Mouse (Mus musculus): ENCODE results near the gene Cyp3a59.
"Not testable (repeated sequence)": the region's sequence is repeated elsewhere in the genome, so short reads cannot be mapped to it uniquely, and the experiment has no call there.

Cyp3a59 gene

DNA sequence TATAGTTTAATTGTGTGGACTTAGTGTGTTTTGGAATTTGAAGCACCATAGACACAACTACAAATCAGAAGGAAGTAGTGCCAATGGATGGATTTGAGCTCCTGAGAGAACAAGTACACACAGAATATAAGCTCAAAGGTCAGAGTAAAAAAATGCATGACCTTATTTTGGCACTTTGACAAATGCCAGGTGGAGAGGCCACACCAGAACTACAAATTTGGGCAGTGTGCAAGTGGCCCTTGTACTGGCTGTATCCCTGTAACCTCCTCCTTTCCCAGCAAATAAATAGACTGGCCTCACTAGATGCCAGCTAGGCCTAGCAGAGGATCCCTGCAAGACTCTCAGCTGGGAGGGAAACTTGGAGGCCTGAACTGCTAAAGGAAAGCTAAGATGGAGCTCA is at the start of gene Cyp3a59:
Gene Cyp3a59 (plus strand): TSS at position 313 of the 400 bp plus-strand sequence.
- not testable (repeated sequence) for DNase-seq

DNA sequence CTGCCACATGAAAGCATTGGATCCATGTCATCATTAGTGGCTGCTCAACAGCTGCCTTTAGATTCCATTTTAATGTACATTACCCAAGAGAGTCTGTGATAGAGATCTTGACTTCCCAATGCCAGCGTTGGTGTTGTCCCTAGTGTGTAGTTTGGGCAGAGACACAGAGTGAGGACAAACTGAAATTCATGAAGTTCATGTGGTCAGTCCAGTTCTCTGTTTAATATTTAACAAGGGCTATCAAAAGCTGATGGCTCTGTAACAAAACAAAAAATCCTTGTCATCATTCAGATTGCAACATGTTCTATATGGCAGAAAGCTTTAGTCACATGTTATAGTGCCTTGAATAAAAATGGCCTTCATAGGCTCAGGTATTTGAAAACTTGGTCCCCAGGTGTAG is 9.0 kb upstream of the Cyp3a59 start:
- no peak for DNase-seq

DNA sequence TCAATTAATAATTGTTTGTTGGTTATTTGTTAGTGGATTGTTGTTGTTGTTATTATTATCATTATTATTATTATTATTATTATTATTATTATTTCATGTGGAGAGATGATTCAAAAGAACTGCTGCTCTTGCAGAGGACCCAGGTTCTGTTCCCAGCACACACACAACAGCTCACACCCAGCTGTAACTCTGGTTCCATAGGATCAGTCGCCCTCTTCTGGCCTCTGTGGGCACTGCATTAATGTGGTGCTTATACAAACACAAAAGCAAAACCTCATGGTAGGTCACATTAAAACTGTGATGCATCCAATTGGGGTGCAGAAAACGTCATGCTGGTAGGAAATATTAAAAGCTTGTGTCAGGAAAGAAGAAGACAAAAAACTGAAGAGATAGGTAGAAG is 68.8 kb downstream of the Cyp3a59 start:
- DNase-seq = no peak

DNA sequence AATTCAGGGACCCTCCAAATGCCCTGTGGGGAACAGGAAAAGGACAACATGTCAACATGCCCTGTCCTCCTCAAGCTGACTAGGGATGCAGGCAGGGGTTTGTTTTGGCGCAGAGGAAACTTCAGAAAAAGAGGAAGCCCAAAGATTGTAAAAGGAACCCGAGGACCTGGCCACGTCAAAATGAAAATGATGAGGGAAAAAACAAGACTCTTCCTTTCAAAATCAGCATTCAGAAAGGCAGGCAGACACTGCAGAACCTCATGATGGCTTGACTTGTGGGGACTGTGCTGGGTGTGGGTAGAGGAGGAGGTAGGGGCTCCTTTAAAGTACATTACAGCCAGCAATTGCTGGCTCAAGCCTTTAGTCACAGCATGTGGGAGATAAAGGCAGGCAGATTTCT is 71.4 kb downstream of the Cyp3a59 start:
- DNase-seq = no peak

DNA sequence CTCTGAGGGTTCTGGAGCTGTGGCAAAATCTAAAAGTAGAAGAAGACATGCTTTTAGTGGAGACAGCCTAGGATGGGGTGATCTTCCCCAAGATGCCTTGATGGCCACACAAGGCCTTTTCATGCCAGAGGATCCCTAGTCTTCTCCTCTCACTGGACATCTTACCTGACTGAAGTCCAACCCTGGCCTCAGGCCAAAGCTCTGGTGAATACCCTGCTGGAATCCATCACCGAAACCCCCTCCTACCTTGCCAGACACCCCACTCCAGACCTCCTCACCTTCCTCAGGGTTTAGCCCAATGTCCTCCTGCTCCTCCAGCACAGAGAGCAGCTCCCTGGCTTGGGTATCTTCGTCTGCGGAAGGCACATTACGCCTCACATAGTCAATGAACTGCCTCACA is 79.3 kb downstream of the Cyp3a59 start:
- not testable (repeated sequence) for DNase-seq

DNA sequence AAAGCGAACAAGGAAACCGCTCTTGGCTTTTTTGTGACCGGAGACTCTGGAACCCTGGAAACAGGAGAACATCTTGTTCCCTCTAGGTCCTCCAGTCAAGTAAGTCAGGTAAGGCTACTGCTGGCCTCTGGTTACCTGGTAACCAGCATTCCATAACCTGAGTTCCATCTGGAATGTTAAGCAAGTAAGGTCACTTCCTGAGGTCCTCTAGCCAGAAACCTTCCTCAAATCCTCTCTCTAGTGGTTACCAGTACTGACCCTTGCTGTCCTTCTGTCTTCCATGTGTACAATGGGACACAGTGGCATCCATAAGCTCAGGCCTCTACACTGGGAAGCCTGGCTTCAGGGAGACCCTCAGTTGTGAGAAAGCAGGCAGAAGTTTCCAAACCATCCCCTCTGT is 81.4 kb downstream of the Cyp3a59 start, which contains the start of gene Gm5565:
Gene Gm5565 (minus strand): TSS at position 101 of the 400 bp plus-strand sequence.
- not testable (repeated sequence) for DNase-seq

Measured in spleen, adult 18-20 months (tissue).